Mouse (Mus musculus): ENCODE measurements around the gene Efcab10. TPM values are rescaled to one million over a fixed set of nuclear protein-coding genes. Genes with fewer than 3 reads are reported as not detected.

Gene Efcab10
- polyA plus RNA-seq, 1 experiment from 2014 or later: 0.28 TPM

DNA sequence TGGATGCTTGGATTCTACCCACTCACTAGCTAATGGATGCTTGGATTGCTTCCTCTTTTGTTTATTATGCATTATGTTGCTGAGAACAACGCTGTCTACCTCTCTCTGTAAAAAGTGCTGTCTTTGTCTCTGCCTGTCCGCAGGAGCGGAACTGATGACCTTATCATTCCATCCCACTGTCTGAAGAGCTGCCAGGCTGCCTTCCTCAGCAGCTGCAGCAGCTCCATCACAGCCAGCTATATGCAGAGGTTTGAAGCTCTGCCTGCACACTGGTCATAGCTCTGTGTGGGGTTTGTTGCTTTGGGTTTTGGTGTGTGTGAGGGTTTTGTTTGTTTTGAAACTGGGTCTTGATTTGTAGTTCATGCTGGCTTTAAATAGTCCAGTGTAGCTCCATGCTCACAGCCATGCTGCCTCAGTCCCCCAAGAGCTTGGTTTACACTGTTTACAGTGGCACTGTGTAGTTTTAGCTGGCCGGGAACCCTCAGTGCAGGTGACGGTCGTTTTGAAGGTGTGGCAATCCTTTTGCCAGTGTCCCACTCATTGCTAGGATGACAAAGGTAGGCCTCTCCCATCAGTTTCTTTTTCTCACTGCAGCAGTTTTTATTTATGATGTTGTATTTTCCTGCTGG is 10.9 kb downstream of the Efcab10 start:
- Histone ChIP-seq H3K9ac (ENCODE audit: low read length) (no peak overlapping the region), H3K27ac (ENCODE audit: low read depth) (no peak overlapping the region), H3K4me2 (ENCODE audit: low read length) (no peak overlapping the region), H3K9me3 (ENCODE audit: control insufficient read depth, low read length) (no peaks in the 10 kb centered on the region), H3K36me3 (ENCODE audit: control insufficient read depth, insufficient read depth, low read length) (no peaks in the 10 kb centered on the region), H3K27me3 (replicated peaks; ENCODE audit: control insufficient read depth, insufficient read depth, low read length) (no peaks in the 10 kb centered on the region), H3K4me1 (replicated peaks; ENCODE audit: control insufficient read depth, insufficient read depth, low read length) (no peaks in the 10 kb centered on the region), H3K4me3 (ENCODE audit: low read depth, low read length) (no peak overlapping the region)
- 47% methylated on average over 6 of the region's 6 CpGs for WGBS
- no peak for ATAC-seq (replicated peaks; ENCODE audit: low FRiP score, low TSS enrichment, low read depth)
- DNase-seq (ENCODE audit: low spot score): no peak

DNA sequence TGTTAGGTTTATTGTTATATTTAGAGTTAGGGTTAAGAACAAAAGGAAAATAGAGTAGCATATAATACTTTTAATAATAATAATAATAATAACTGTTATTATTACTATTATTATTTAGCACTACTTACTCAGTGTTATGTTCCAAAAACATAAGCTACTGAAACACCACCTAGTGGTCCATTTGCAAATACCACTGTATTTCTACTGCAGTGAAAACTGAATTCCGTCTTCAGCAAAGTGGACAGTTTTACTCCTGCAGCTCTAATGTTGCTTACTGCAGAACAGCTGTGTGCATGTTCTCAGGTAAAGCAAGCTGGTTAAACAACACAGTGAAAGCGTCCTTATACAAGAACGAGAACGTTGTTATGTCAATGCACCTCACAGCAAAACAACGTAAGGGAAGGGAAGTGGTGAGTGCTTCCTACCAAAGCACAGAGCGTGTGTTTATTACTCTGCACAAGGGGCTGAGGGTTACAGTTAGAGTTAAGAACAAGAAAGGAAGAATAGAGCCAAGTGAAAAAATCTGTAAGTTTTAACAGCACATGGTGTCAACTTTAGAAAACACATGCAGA is 17.0 kb downstream of the Efcab10 start:
- H3K9ac ChIP-seq (ENCODE audit: low read length): no peak overlapping the region
- H3K27ac ChIP-seq (ENCODE audit: low read depth): no peak overlapping the region
- DNase-seq (ENCODE audit: low spot score) (no peak), ATAC-seq (replicated peaks; ENCODE audit: low FRiP score, low TSS enrichment, low read depth) (no peak)
- no peaks in the 10 kb centered on the region for H3K36me3 ChIP-seq (ENCODE audit: control insufficient read depth, insufficient read depth, low read length)
- WGBS: 41% methylated on average over 6 of the region's 6 CpGs
- no peaks in the 10 kb centered on the region for H3K9me3 ChIP-seq (ENCODE audit: control insufficient read depth, low read length)
- no peaks in the 10 kb centered on the region for H3K4me1 ChIP-seq (replicated peaks; ENCODE audit: control insufficient read depth, insufficient read depth, low read length)
- no peak overlapping the region for H3K4me2 ChIP-seq (ENCODE audit: low read length)
- H3K27me3 ChIP-seq (replicated peaks; ENCODE audit: control insufficient read depth, insufficient read depth, low read length): no peaks in the 10 kb centered on the region
- H3K4me3 ChIP-seq (ENCODE audit: low read depth, low read length): no peak overlapping the region

DNA sequence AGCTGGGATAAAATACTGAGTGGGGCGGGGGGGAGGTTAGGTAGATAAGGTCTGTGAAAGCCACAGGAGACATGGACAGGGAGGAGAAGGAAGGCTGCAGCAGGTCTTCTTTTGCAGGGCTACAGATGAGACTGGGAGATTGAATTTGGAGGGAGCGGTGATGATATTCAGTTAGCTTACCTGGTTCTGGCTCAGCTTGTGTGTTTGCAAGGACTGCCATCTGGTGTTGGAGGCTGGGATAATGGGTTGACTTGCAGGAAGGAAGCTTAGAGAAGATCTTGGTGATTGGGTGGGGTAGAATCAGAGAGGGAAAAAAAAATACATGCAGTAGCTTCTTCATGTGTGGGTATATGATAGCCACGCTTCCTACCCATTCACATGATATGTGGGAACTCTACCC is 29.7 kb downstream of the Efcab10 start:
- ATAC-seq (replicated peaks; ENCODE audit: low FRiP score, low TSS enrichment, low read depth) (0 out of 2 replicates have a peak, but pooled peaks have one; percentile 12), DNase-seq (ENCODE audit: low spot score) (peak; percentile 76)
- H3K27ac ChIP-seq (ENCODE audit: low read depth): no peak overlapping the region
- no peak overlapping the region for H3K9ac ChIP-seq (ENCODE audit: low read length)
- H3K27me3 ChIP-seq (replicated peaks; ENCODE audit: control insufficient read depth, insufficient read depth, low read length): 0 out of 2 replicates have a peak, but pooled peaks cover 3% of the 10 kb centered on the region
- no peaks in the 10 kb centered on the region for H3K36me3 ChIP-seq (ENCODE audit: control insufficient read depth, insufficient read depth, low read length)
- no peak overlapping the region for H3K4me3 ChIP-seq (ENCODE audit: low read depth, low read length)
- no peak overlapping the region for H3K4me2 ChIP-seq (ENCODE audit: low read length)
- H3K9me3 ChIP-seq (ENCODE audit: control insufficient read depth, low read length): no peaks in the 10 kb centered on the region
- 39% methylated on average over 3 of the region's 3 CpGs for WGBS
- no peaks in the 10 kb centered on the region for H3K4me1 ChIP-seq (replicated peaks; ENCODE audit: control insufficient read depth, insufficient read depth, low read length)

DNA sequence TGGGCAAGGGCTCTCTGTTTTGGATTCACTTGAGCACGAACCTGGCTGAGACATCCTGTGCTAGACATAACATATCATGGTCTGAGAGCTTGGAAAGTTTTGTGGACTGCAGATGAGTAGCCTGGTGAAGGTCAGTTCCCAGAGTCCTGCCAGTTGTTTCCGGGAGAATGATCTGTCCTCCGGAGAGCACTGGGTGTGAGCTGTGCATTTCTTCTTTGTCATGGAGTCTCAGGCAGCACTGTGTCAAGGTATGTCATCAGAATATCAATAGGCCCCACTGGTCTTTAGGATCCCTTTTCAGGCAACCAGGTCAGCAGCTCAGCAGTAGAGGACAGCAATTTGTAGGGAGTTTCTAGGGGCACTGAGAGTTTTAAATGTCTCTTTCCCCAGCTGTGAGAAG is 32.6 kb downstream of the Efcab10 start:
- Histone ChIP-seq H3K36me3 (ENCODE audit: control insufficient read depth, insufficient read depth, low read length) (no peaks in the 10 kb centered on the region), H3K27ac (ENCODE audit: low read depth) (no peak overlapping the region), H3K4me2 (ENCODE audit: low read length) (no peak overlapping the region), H3K4me1 (replicated peaks; ENCODE audit: control insufficient read depth, insufficient read depth, low read length) (peaks cover 5% of the 10 kb centered on the region), H3K27me3 (replicated peaks; ENCODE audit: control insufficient read depth, insufficient read depth, low read length) (0 out of 2 replicates have a peak, but pooled peaks cover 3% of the 10 kb centered on the region), H3K9ac (ENCODE audit: low read length) (no peak overlapping the region), H3K9me3 (ENCODE audit: control insufficient read depth, low read length) (no peaks in the 10 kb centered on the region), H3K4me3 (ENCODE audit: low read depth, low read length) (no peak overlapping the region)
- DNase-seq (ENCODE audit: low spot score) (no peak), ATAC-seq (replicated peaks; ENCODE audit: low FRiP score, low TSS enrichment, low read depth) (no peak)
- 32% methylated on average over 3 of the region's 3 CpGs for WGBS

DNA sequence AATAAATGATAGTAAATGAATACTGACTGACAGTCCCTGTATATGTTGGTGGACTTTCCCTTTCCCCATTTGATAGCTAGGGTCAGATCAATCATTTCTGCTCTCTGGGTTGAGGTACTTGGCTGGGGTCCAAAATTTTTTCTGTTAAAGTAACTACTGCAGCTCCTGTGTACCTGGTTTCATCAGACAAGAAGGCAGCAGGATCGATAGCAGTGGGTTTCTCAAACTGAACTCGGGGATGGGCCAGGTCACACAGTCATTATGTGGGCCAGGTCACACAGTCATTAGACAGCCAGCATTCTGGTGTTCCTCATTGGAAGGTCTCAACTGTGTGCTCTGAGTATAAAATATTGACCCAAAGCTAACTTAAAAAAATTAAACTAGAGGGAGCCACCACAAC is 33.1 kb downstream of the Efcab10 start:
- H3K27ac ChIP-seq (ENCODE audit: low read depth): no peak overlapping the region
- 0 out of 2 replicates have a peak, but pooled peaks cover 3% of the 10 kb centered on the region for H3K27me3 ChIP-seq (replicated peaks; ENCODE audit: control insufficient read depth, insufficient read depth, low read length)
- H3K4me3 ChIP-seq (ENCODE audit: low read depth, low read length): no peak overlapping the region
- H3K9ac ChIP-seq (ENCODE audit: low read length): no peak overlapping the region
- no peaks in the 10 kb centered on the region for H3K36me3 ChIP-seq (ENCODE audit: control insufficient read depth, insufficient read depth, low read length)
- DNase-seq (ENCODE audit: low spot score): no peak
- H3K9me3 ChIP-seq (ENCODE audit: control insufficient read depth, low read length): no peaks in the 10 kb centered on the region
- no peak overlapping the region for H3K4me2 ChIP-seq (ENCODE audit: low read length)
- ATAC-seq (replicated peaks; ENCODE audit: low FRiP score, low TSS enrichment, low read depth): no peak
- WGBS: 81% methylated on average over 2 of the region's 2 CpGs
- H3K4me1 ChIP-seq (replicated peaks; ENCODE audit: control insufficient read depth, insufficient read depth, low read length): peaks cover 5% of the 10 kb centered on the region

DNA sequence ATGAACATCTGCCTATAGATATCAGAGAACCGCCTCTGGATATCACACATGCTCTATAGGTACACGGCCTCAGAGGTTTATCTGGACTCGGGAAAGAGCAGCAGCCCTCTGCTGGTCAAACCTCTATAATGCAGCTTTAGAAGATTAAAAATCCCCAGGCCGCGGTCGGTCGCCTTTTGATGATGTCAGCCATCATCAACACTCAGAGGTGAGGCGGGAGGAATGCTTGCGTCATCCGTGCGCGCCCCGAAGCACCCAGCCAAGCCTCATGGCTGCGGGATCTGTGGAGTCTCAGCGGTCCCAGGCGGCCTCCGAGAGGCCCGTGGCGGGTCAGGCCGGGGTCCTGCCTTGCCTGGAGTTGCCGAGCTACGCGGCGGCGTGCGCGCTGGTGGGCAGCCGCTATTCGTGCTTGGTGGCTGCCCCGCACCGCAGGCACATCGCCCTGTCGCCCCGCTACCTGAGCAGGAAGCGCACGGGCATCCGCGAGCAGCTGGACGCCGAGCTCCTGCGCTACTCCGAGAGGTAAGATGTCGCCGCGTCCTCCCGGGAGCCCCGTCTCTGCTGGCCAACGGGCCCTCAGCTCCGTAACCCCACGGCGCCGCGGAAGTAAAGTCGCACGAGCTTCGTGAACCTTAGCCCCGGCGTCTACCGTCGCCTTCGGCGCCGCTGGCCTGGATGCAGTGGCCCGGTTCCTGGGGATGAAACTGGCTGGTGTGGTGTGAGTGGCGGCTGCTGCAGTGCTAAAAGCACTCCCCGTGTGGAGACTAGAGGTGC is 34.9 kb downstream of the Efcab10 start, which contains the start of gene Twistnb:
TSS of gene Twistnb (plus strand) at position 249 of the 774 bp plus-strand sequence.
- H3K27ac ChIP-seq (ENCODE audit: low read depth): peak within 1 kb of the TSS; percentile 77
- H3K4me3 ChIP-seq (ENCODE audit: low read depth, low read length): peak within 1 kb of the TSS; percentile 99
- ATAC-seq (replicated peaks; ENCODE audit: low FRiP score, low TSS enrichment, low read depth) (peak; percentile 98), DNase-seq (ENCODE audit: low spot score) (peak; percentile 99)
- H3K9ac ChIP-seq (ENCODE audit: low read length): peak within 1 kb of the TSS; percentile 89
- WGBS: under 1% methylated on average over 65 of the region's 66 CpGs
- no peaks in the 10 kb centered on the region for H3K36me3 ChIP-seq (ENCODE audit: control insufficient read depth, insufficient read depth, low read length)
- no peaks in the 10 kb centered on the region for H3K9me3 ChIP-seq (ENCODE audit: control insufficient read depth, low read length)
- peak within 1 kb of the TSS; percentile 76 for H3K4me2 ChIP-seq (ENCODE audit: low read length)
- peaks cover 5% of the 10 kb centered on the region for H3K4me1 ChIP-seq (replicated peaks; ENCODE audit: control insufficient read depth, insufficient read depth, low read length)
- H3K27me3 ChIP-seq (replicated peaks; ENCODE audit: control insufficient read depth, insufficient read depth, low read length): 0 out of 2 replicates have a peak, but pooled peaks cover 1% of the 10 kb centered on the region

DNA sequence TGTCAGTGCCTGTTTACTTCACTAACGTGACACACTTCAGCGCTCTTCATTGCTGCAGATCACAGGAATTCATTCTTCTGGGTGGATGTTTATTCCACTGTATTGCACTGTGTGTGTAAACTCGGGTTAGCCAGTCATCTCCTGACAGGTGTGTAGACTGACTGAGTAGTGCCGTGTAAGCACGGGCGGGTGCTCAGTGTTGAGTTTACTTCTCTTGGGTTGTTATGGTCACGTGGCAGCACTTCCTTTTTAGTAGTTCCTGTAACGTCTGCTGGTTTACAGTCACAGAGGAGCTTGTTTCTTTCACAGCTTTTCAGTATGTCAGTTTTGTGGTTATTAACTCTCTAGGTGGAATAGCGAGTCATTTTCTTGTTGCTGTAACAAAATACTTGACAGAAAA is 39.2 kb downstream of the Efcab10 start:
- Histone ChIP-seq H3K36me3 (ENCODE audit: control insufficient read depth, insufficient read depth, low read length) (peaks cover 16% of the 10 kb centered on the region), H3K4me3 (ENCODE audit: low read depth, low read length) (no peak overlapping the region), H3K4me1 (replicated peaks; ENCODE audit: control insufficient read depth, insufficient read depth, low read length) (peaks cover 5% of the 10 kb centered on the region), H3K9me3 (ENCODE audit: control insufficient read depth, low read length) (no peaks in the 10 kb centered on the region), H3K4me2 (ENCODE audit: low read length) (no peak overlapping the region), H3K27ac (ENCODE audit: low read depth) (no peak overlapping the region), H3K9ac (ENCODE audit: low read length) (no peak overlapping the region), H3K27me3 (replicated peaks; ENCODE audit: control insufficient read depth, insufficient read depth, low read length) (no peaks in the 10 kb centered on the region)
- 63% methylated on average over 9 of the region's 9 CpGs for WGBS
- ATAC-seq (replicated peaks; ENCODE audit: low FRiP score, low TSS enrichment, low read depth) (no peak), DNase-seq (ENCODE audit: low spot score) (no peak)

DNA sequence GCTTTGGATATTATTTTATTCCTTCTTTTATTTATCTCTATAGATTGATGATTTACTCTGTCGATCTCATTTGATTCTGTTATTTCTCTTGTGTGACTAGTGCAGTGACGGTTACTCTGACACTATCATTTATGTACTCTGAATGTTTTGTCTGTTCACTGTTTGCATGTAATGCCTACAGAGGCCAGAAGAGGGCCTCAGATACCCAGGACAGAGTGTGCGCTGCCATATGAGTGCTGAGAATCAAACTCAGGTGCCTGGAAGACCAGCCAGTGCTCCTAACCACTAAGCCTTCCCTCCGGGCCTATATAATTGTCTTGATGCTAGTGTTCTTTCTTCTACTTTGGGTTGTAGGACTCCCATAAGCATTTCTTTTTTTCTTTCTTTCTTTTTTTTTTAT is 40.1 kb downstream of the Efcab10 start:
- H3K9ac ChIP-seq (ENCODE audit: low read length): no peak overlapping the region
- 96% methylated on average over 4 of the region's 4 CpGs for WGBS

More for the DNA sequence above, 40.1 kb downstream of the Efcab10 start:
- no peak overlapping the region for H3K4me2 ChIP-seq (ENCODE audit: low read length)
- no peak overlapping the region for H3K4me3 ChIP-seq (ENCODE audit: low read depth, low read length)
- DNase-seq (ENCODE audit: low spot score) (no peak), ATAC-seq (replicated peaks; ENCODE audit: low FRiP score, low TSS enrichment, low read depth) (no peak)
- no peaks in the 10 kb centered on the region for H3K27me3 ChIP-seq (replicated peaks; ENCODE audit: control insufficient read depth, insufficient read depth, low read length)
- no peak overlapping the region for H3K27ac ChIP-seq (ENCODE audit: low read depth)
- no peaks in the 10 kb centered on the region for H3K9me3 ChIP-seq (ENCODE audit: control insufficient read depth, low read length)
- peaks cover 5% of the 10 kb centered on the region for H3K4me1 ChIP-seq (replicated peaks; ENCODE audit: control insufficient read depth, insufficient read depth, low read length)
- H3K36me3 ChIP-seq (ENCODE audit: control insufficient read depth, insufficient read depth, low read length): peaks cover 23% of the 10 kb centered on the region

Data from intestine, embryonic 14.5 days (tissue).